Mouse (Mus musculus): Measurements from ENCODE around the gene Pepd. TPM values are rescaled to one million over a fixed set of nuclear protein-coding genes. Genes with fewer than 3 reads are reported as not detected.
A peak's percentile ranks its signal among the peaks of the same experiment; 100 is the strongest.

Gene Pepd
- polyA plus RNA-seq, 1 experiment = 82.1 TPM

DNA sequence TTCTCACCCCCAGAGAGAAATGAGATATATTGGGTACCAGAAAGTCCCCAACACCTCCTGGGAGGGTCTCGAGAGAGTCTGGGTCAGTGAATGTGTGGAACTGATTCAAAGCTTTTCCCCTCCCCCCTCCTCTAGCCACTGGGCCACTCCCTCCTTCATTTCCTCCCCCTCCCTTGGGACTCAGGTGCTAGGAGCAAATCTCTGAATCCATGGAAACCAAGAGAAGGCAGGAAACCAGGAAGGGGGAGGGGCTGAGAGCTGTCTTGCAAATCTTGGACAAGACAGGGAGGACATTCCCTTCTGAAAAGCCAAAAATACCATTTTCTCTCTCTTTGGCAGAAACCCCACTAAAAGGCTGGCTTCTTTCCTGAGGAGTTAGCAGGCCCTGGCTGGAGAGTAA is 15.1 kb upstream of the Pepd start:
- H3K79me2 ChIP-seq (ENCODE audit: control insufficient read depth, insufficient read depth) = no peaks in the 10 kb centered on the region
- H3ac ChIP-seq (ENCODE audit: control insufficient read depth, insufficient read length) = no peak overlapping the region
- no peak for TF ChIP-seq MYOG (IDR thresholded peaks at IDR 0.05; ENCODE audit: control insufficient read depth in 1 of 3, insufficient read depth in 1 of 3, insufficient read length in 2 of 3, low read depth in 2 of 3)
- TF ChIP-seq TCF12 (IDR thresholded peaks at IDR 0.05; ENCODE audit: insufficient read depth, poor library complexity, severe bottlenecking) = no peak
- TF ChIP-seq POLR2AphosphoS2 (IDR thresholded peaks at IDR 0.05; ENCODE audit: insufficient read length, low read depth) = no peak
- TF ChIP-seq TCF3 (IDR thresholded peaks at IDR 0.05; ENCODE audit: insufficient read length, low read depth) = no peak
- H3K4me2 ChIP-seq (ENCODE audit: low read depth) = no peak overlapping the region
- no peaks in the 10 kb centered on the region for H3K36me3 ChIP-seq (ENCODE audit: control insufficient read depth, insufficient read depth)
- peaks cover 36% of the 10 kb centered on the region for H3K27me3 ChIP-seq (ENCODE audit: control insufficient read depth, insufficient read depth, insufficient read length)
- H3K4me3 ChIP-seq = no peak overlapping the region

DNA sequence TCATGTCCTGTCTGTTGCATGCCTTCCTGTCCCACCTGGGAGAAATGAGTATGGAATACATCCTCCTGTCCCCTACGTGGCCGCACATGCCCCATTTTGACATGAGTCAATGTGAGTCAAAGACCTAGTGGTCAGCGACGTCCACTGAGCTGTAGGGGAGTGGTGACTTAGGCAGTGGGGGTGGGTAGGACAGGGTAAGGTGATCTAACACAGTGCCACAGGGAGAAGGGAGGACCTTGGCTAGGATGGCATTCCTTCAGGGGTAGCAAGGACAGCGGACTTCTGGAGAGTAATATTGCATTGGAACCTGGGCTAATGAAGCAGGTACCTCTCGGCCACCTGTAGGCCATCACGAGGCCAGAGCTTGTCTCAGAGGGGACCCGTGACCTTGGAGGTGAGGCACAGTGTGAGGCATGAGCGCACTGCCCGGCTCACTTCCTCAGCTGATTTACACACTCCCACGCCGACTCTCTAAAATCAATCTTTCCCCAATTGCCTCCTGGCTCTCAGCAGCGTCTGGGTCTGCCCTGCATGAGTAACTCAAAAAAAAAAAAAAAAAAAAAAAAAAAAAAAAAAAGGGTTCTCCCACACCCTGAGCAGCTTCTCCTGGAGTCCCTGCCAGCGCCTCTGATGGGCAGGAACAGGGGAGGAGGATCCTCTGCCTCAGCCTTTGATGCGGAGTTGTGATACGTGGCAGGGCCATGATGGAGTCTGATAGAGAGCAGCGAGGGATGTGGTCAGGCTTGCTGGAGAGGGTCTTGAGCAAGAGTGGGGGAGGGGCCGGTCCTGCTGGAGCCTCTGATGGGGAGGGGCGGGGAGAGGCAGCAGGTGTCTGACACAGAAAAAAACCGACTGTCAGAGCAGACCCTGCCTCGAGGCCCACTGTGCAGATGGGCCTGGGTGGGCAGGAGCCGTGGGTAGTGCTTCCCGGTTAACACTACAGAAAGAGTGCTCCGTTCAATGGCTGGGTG is 1.8 kb upstream of the Pepd start:
- no peaks in the 10 kb centered on the region for H3K36me3 ChIP-seq (ENCODE audit: control insufficient read depth, insufficient read depth)
- H3K27me3 ChIP-seq (ENCODE audit: control insufficient read depth, insufficient read depth, insufficient read length) = no peaks in the 10 kb centered on the region
- H3K4me2 ChIP-seq (ENCODE audit: low read depth) = no peak overlapping the region
- peaks cover 17% of the 10 kb centered on the region for H3K79me2 ChIP-seq (ENCODE audit: control insufficient read depth, insufficient read depth)
- H3K4me3 ChIP-seq = no peak overlapping the region
- H3ac ChIP-seq (ENCODE audit: control insufficient read depth, insufficient read length) = no peak overlapping the region
- no peak for TF ChIP-seq CEBPB (IDR thresholded peaks at IDR 0.05; ENCODE audit: insufficient read depth, poor library complexity, severe bottlenecking)
- TF ChIP-seq USF1 (IDR thresholded peaks at IDR 0.05; ENCODE audit: low read depth) = no peak
- TF ChIP-seq SRF (IDR thresholded peaks at IDR 0.05; ENCODE audit: control insufficient read depth, insufficient read length, low read depth) = no peak
- TF ChIP-seq E2F4 (IDR thresholded peaks at IDR 0.05; ENCODE audit: insufficient read depth) = no peak
- no peak for TF ChIP-seq TCF12 (IDR thresholded peaks at IDR 0.05; ENCODE audit: insufficient read depth, poor library complexity, severe bottlenecking)
- no peak for TF ChIP-seq TCF3 (IDR thresholded peaks at IDR 0.05; ENCODE audit: insufficient read length, low read depth)
- TF ChIP-seq REST (IDR thresholded peaks at IDR 0.05; ENCODE audit: insufficient read depth, insufficient read length) = no peak
- TF ChIP-seq MAX (IDR thresholded peaks at IDR 0.05; ENCODE audit: low read depth) = no peak
- no peak for TF ChIP-seq MYOD1 (IDR thresholded peaks at IDR 0.05; ENCODE audit: control insufficient read depth in 1 of 3, insufficient read length in 2 of 3, low read depth in 2 of 3)
- TF ChIP-seq POLR2A (IDR thresholded peaks at IDR 0.05; ENCODE audit: insufficient read length, low read depth) = no peak
- no peak for TF ChIP-seq MYOG (IDR thresholded peaks at IDR 0.05; ENCODE audit: control insufficient read depth in 1 of 3, insufficient read depth in 1 of 3, insufficient read length in 2 of 3, low read depth in 2 of 3)
- TF ChIP-seq POLR2AphosphoS2 (IDR thresholded peaks at IDR 0.05; ENCODE audit: insufficient read length, low read depth) = no peak

DNA sequence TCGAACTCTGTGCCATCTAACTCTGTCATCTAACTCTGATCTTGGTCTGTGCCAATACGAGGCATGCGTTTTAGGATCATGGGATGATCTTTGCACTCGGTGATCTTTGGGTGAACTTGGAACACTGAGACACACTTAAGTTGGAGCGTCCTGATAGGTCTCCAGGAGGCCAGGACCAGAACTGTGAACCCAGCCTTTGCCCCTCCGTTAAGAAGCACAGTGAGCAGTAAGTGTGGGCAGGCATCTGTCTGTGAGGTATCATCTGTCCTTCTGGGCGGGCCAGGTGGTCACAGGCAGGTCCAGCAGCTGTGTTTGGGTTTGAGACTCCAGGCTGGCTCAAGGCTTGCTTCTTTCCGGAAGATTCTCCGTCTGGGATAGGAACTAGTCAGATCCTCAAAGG is 1.8 kb downstream of the Pepd start:
- H3K4me3 ChIP-seq = no peak overlapping the region
- peaks cover 20% of the 10 kb centered on the region for H3K79me2 ChIP-seq (ENCODE audit: control insufficient read depth, insufficient read depth)
- TF ChIP-seq E2F4 (IDR thresholded peaks at IDR 0.05; ENCODE audit: insufficient read depth) = no peak
- no peak for TF ChIP-seq POLR2AphosphoS2 (IDR thresholded peaks at IDR 0.05; ENCODE audit: insufficient read length, low read depth)
- no peak for TF ChIP-seq POLR2A (IDR thresholded peaks at IDR 0.05; ENCODE audit: insufficient read length, low read depth)
- no peak for TF ChIP-seq REST (IDR thresholded peaks at IDR 0.05; ENCODE audit: insufficient read depth, insufficient read length)
- TF ChIP-seq MYOD1 (IDR thresholded peaks at IDR 0.05; ENCODE audit: control insufficient read depth in 1 of 3, insufficient read length in 2 of 3, low read depth in 2 of 3) = peak in 1 of 3 experiments; percentile 23
- no peak for TF ChIP-seq SRF (IDR thresholded peaks at IDR 0.05; ENCODE audit: control insufficient read depth, insufficient read length, low read depth)
- TF ChIP-seq TCF3 (IDR thresholded peaks at IDR 0.05; ENCODE audit: insufficient read length, low read depth) = no peak
- TF ChIP-seq TCF12 (IDR thresholded peaks at IDR 0.05; ENCODE audit: insufficient read depth, poor library complexity, severe bottlenecking) = no peak
- TF ChIP-seq MYOG (IDR thresholded peaks at IDR 0.05; ENCODE audit: control insufficient read depth in 1 of 3, insufficient read depth in 1 of 3, insufficient read length in 2 of 3, low read depth in 2 of 3) = peak in 1 of 3 experiments; percentile 14
- TF ChIP-seq CEBPB (IDR thresholded peaks at IDR 0.05; ENCODE audit: insufficient read depth, poor library complexity, severe bottlenecking) = no peak
- TF ChIP-seq MAX (IDR thresholded peaks at IDR 0.05; ENCODE audit: low read depth) = no peak
- TF ChIP-seq USF1 (IDR thresholded peaks at IDR 0.05; ENCODE audit: low read depth) = no peak
- H3K36me3 ChIP-seq (ENCODE audit: control insufficient read depth, insufficient read depth) = no peaks in the 10 kb centered on the region
- H3ac ChIP-seq (ENCODE audit: control insufficient read depth, insufficient read length) = no peak overlapping the region
- H3K4me2 ChIP-seq (ENCODE audit: low read depth) = no peak overlapping the region
- no peaks in the 10 kb centered on the region for H3K27me3 ChIP-seq (ENCODE audit: control insufficient read depth, insufficient read depth, insufficient read length)

DNA sequence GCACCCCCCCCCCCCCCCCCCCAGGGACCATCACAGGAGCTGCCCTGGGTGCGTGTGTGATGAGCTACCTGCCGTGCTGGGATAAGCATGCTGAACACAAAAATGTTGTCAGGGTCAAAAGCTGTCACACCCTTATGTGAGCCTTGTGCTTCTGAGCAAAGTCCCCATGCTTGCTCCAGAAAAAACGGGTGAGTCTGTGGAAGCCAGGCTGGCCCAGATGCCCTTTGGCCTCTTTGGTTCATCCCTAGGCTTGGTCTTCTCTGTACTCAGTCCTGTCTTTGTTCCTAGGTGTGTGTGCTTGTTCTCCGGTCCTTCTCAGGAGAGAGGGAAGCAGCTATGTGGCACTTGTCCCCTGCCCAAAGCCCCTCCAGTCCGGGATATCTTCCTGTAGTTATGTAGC is 3.4 kb downstream of the Pepd start:
- peaks cover 25% of the 10 kb centered on the region for H3K79me2 ChIP-seq (ENCODE audit: control insufficient read depth, insufficient read depth)
- no peaks in the 10 kb centered on the region for H3K27me3 ChIP-seq (ENCODE audit: control insufficient read depth, insufficient read depth, insufficient read length)
- H3ac ChIP-seq (ENCODE audit: control insufficient read depth, insufficient read length) = no peak overlapping the region
- H3K36me3 ChIP-seq (ENCODE audit: control insufficient read depth, insufficient read depth) = peaks cover 3% of the 10 kb centered on the region
- H3K4me3 ChIP-seq = no peak overlapping the region
- H3K4me2 ChIP-seq (ENCODE audit: low read depth) = no peak overlapping the region
- TF ChIP-seq SRF (IDR thresholded peaks at IDR 0.05; ENCODE audit: control insufficient read depth, insufficient read length, low read depth) (no peak), POLR2AphosphoS2 (IDR thresholded peaks at IDR 0.05; ENCODE audit: insufficient read length, low read depth) (no peak), USF1 (IDR thresholded peaks at IDR 0.05; ENCODE audit: low read depth) (no peak), MYOG (IDR thresholded peaks at IDR 0.05; ENCODE audit: control insufficient read depth in 1 of 3, insufficient read depth in 1 of 3, insufficient read length in 2 of 3, low read depth in 2 of 3) (no peak), E2F4 (IDR thresholded peaks at IDR 0.05; ENCODE audit: insufficient read depth) (no peak), REST (IDR thresholded peaks at IDR 0.05; ENCODE audit: insufficient read depth, insufficient read length) (no peak), TCF12 (IDR thresholded peaks at IDR 0.05; ENCODE audit: insufficient read depth, poor library complexity, severe bottlenecking) (no peak), CEBPB (IDR thresholded peaks at IDR 0.05; ENCODE audit: insufficient read depth, poor library complexity, severe bottlenecking) (no peak)

Data from myocyte (in vitro differentiated cells).